Mouse (Mus musculus): ENCODE measurements around the gene Mad1l1.

DNA sequence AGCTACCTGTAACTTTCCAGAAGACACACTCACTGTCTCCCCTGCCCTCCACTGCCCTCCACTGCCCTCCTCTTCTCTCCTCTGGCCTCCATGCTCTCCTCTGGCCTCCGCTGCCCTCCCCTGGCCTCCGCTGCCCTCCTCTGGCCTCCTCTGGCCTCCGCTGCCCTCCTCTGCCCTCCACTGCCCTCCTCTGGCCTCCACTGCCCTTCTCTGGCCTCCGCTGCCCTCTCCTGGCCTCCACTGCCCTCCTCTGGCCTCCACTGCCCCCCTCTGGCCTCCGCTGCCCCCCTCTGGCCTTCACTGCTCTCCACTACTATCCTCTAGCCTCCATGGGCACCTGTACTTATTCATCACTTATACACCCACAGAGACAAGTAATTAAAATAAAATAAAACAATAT is 117.3 kb downstream of the Mad1l1 start:
- TF ChIP-seq CTCF (IDR thresholded peaks at IDR 0.05; ENCODE audit: control insufficient read depth, insufficient read depth, insufficient read length): peak; percentile 83
- TF ChIP-seq MYOG (IDR thresholded peaks at IDR 0.05; ENCODE audit: control insufficient read depth, extremely low read depth, insufficient read length): no peak
- TF ChIP-seq USF1 (IDR thresholded peaks at IDR 0.05; ENCODE audit: low read depth): no peak
- TF ChIP-seq CEBPB (IDR thresholded peaks at IDR 0.05; ENCODE audit: low read depth): no peak

Measured in C2C12 (cell line).